Mouse (Mus musculus): ENCODE measurements around the gene T. TPM values are rescaled to one million over a fixed set of nuclear protein-coding genes. Genes with fewer than 3 reads are reported as not detected.

Gene T
- polyA plus RNA-seq, 1 experiment from 2014 or later: 0.12 TPM

DNA sequence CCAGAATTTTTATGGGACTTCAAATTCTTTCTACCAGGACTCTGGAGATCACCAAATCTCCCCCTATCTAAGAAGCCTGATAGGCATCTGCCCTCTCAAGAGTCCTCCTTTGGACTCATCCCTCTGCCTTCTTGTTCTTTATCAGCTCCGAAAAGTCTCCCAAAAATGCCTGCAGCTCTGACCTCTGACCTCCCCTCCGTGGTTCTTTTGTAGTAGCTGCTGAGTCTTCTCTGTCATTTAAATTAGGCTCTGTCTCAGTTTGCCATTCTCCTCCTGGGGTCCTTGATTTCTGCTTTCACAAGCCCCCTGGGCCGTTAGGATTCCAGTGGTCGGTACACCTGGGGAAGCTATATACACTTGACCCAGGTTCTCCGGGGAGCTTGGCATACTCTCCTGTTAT is 4.3 kb upstream of the T start:
- no peak overlapping the region for H3K4me2 ChIP-seq (replicated peaks; ENCODE audit: low read depth)
- ATAC-seq: no peak
- no peaks in the 10 kb centered on the region for H3K4me1 ChIP-seq (replicated peaks; ENCODE audit: control insufficient read depth, insufficient read depth, low read length)
- no peak overlapping the region for H3K27ac ChIP-seq (ENCODE audit: low read depth, low read length)
- no peak overlapping the region for H3K9ac ChIP-seq (ENCODE audit: low read depth, low read length)
- no peaks in the 10 kb centered on the region for H3K9me3 ChIP-seq (ENCODE audit: control insufficient read depth)
- TF ChIP-seq CTCF (IDR thresholded peaks at IDR 0.05; ENCODE audit: low read depth): no peak
- H3K36me3 ChIP-seq (ENCODE audit: control insufficient read depth, insufficient read depth): no peaks in the 10 kb centered on the region
- no peak overlapping the region for H3K4me3 ChIP-seq (ENCODE audit: low read depth, low read length)
- 4% methylated on average over 5 of the region's 5 CpGs for WGBS
- peaks cover 72% of the 10 kb centered on the region for H3K27me3 ChIP-seq (replicated peaks; ENCODE audit: control insufficient read depth, insufficient read depth, low read length)

DNA sequence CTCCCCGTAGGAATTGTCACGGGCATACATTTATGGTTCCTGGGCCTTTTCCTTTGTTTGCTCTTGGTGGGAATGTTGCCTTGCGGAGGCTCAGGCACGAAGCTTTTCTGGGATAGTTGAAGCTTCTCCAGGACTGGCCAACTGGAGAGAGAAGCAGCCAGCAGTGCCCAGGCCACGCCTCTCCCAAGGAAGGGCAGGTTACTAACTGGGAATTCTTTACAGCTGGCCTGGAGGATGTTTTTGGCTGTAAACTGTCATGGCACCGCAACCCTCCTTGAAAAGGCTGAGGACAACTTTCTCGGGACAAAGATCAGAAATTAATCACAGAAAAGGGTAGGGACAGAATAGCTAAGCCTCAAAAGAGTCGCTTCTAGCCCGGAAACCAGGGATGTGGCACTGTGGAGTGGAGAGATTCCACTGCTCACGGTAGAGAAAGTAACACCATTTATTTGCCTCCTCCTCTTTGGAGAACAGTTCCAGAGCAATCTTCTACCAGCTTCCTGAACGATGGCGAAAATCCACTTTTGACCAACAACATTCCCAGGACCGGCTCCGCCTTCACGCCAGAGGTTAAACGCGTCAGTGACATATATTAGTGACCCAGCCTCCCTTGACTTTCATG is 1.9 kb upstream of the T start:
- Histone ChIP-seq H3K27ac (ENCODE audit: low read depth, low read length) (no peak overlapping the region), H3K9me3 (ENCODE audit: control insufficient read depth) (no peaks in the 10 kb centered on the region), H3K4me3 (ENCODE audit: low read depth, low read length) (no peak overlapping the region), H3K4me1 (replicated peaks; ENCODE audit: control insufficient read depth, insufficient read depth, low read length) (no peaks in the 10 kb centered on the region), H3K36me3 (ENCODE audit: control insufficient read depth, insufficient read depth) (no peaks in the 10 kb centered on the region), H3K4me2 (replicated peaks; ENCODE audit: low read depth) (no peak overlapping the region), H3K27me3 (replicated peaks; ENCODE audit: control insufficient read depth, insufficient read depth, low read length) (peaks cover 90% of the 10 kb centered on the region), H3K9ac (ENCODE audit: low read depth, low read length) (no peak overlapping the region)
- no peak for TF ChIP-seq CTCF (IDR thresholded peaks at IDR 0.05; ENCODE audit: low read depth)
- ATAC-seq: no peak
- 2% methylated on average over 17 of the region's 17 CpGs for WGBS

DNA sequence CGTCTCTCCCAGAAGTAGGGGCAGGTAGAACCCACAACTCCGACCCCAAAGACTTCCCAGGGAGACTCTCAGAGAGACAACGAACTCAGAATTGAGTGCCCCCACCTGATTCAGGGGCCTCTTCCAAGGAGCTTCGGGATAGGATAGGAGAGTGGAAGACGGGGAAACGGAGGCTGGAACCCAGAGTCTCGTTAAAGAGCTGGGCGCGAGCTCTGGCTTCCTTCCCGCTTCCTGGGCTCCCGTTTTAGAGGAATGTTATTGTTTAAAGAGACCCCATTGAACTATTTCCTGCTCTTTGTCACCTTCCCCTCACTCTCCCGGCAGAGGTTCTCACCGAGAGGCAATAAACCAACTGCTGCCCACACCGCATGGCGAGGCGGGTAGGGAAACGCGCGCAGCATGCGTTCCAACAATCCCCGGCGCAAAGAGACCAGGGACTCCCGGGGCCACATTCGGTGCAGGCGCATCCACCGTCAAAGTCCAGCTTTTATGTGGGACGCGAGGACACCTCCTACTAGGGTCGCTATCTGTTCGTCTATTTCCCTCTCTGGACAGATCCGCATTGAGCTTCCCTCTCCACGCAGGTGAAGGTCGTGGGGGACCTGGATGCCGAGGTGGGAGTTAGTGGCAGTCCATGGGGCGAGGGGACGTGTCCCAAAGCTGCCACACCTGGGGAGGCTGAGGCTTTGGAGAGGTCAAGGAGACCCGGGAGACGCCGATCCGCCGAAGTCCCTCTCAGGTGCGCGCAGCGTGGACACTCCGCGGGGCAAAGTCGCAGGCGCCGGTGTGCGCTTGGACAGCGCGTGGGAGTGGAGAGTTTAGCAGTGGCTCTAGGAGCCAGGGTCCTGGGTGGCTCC is 874 bp upstream of the T start:
- H3K27ac ChIP-seq (ENCODE audit: low read depth, low read length): no peak overlapping the region
- no peak for TF ChIP-seq CTCF (IDR thresholded peaks at IDR 0.05; ENCODE audit: low read depth)
- H3K4me2 ChIP-seq (replicated peaks; ENCODE audit: low read depth): no peak overlapping the region
- ATAC-seq: no peak
- no peak overlapping the region for H3K9ac ChIP-seq (ENCODE audit: low read depth, low read length)
- H3K4me3 ChIP-seq (ENCODE audit: low read depth, low read length): no peak overlapping the region
- H3K9me3 ChIP-seq (ENCODE audit: control insufficient read depth): no peaks in the 10 kb centered on the region
- no peaks in the 10 kb centered on the region for H3K36me3 ChIP-seq (ENCODE audit: control insufficient read depth, insufficient read depth)
- peaks cover 89% of the 10 kb centered on the region for H3K27me3 ChIP-seq (replicated peaks; ENCODE audit: control insufficient read depth, insufficient read depth, low read length)
- H3K4me1 ChIP-seq (replicated peaks; ENCODE audit: control insufficient read depth, insufficient read depth, low read length): no peaks in the 10 kb centered on the region
- 1% methylated on average over 52 of the region's 52 CpGs for WGBS

DNA sequence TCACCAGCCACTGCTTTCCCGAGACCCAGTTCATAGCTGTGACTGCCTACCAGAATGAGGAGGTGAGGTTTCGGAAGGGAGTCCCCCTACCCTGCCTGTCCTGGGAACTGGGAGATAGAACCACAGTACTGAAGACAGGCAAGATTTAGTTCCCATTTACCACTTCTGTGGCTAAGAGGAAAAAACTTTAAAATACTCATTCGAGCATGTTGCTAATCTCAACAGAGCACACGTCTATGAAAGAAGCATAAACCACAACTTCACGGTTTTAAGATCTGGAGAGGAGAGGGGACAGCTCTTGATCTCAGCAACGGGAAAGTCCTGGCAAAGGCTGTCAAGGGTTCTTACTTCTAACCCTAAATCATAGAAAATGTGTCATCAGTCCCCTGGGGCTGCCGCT is 2.0 kb downstream of the T start:
- no peaks in the 10 kb centered on the region for H3K36me3 ChIP-seq (ENCODE audit: control insufficient read depth, insufficient read depth)
- H3K9ac ChIP-seq (ENCODE audit: low read depth, low read length): no peak overlapping the region
- peaks cover 65% of the 10 kb centered on the region for H3K27me3 ChIP-seq (replicated peaks; ENCODE audit: control insufficient read depth, insufficient read depth, low read length)
- H3K4me1 ChIP-seq (replicated peaks; ENCODE audit: control insufficient read depth, insufficient read depth, low read length): no peaks in the 10 kb centered on the region
- no peaks in the 10 kb centered on the region for H3K9me3 ChIP-seq (ENCODE audit: control insufficient read depth)
- no peak overlapping the region for H3K4me2 ChIP-seq (replicated peaks; ENCODE audit: low read depth)
- 57% methylated on average over 7 of the region's 7 CpGs for WGBS
- TF ChIP-seq CTCF (IDR thresholded peaks at IDR 0.05; ENCODE audit: low read depth): no peak
- ATAC-seq: no peak
- H3K27ac ChIP-seq (ENCODE audit: low read depth, low read length): no peak overlapping the region
- no peak overlapping the region for H3K4me3 ChIP-seq (ENCODE audit: low read depth, low read length)

DNA sequence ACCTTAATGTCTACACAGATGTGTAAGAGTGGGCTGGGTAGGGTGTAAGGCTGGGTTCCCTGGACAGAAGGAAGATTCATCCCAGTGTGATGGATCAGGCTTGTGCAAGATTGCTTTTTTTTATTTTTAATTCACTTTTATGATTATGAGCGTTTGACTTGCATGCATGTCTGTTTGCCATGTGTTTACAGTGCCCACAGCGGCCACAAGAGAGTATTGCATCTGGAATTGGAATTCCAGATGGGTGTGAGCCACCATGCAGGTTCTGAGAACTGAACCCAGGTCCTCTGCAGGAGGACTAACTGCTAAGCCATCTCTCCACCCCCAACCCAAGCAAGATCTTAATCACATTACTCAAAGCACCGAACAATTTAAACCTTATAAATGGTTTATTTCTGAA is 9.8 kb downstream of the T start:
- Histone ChIP-seq H3K9ac (ENCODE audit: low read depth, low read length) (no peak overlapping the region), H3K36me3 (ENCODE audit: control insufficient read depth, insufficient read depth) (no peaks in the 10 kb centered on the region), H3K4me2 (replicated peaks; ENCODE audit: low read depth) (no peak overlapping the region), H3K9me3 (ENCODE audit: control insufficient read depth) (no peaks in the 10 kb centered on the region), H3K27me3 (replicated peaks; ENCODE audit: control insufficient read depth, insufficient read depth, low read length) (0 out of 2 replicates have a peak, but pooled peaks cover 2% of the 10 kb centered on the region), H3K27ac (ENCODE audit: low read depth, low read length) (no peak overlapping the region), H3K4me1 (replicated peaks; ENCODE audit: control insufficient read depth, insufficient read depth, low read length) (no peaks in the 10 kb centered on the region), H3K4me3 (ENCODE audit: low read depth, low read length) (no peak overlapping the region)
- WGBS: 54% methylated on average over 3 of the region's 3 CpGs
- no peak for ATAC-seq
- peak; percentile 53 for TF ChIP-seq CTCF (IDR thresholded peaks at IDR 0.05; ENCODE audit: low read depth)

DNA sequence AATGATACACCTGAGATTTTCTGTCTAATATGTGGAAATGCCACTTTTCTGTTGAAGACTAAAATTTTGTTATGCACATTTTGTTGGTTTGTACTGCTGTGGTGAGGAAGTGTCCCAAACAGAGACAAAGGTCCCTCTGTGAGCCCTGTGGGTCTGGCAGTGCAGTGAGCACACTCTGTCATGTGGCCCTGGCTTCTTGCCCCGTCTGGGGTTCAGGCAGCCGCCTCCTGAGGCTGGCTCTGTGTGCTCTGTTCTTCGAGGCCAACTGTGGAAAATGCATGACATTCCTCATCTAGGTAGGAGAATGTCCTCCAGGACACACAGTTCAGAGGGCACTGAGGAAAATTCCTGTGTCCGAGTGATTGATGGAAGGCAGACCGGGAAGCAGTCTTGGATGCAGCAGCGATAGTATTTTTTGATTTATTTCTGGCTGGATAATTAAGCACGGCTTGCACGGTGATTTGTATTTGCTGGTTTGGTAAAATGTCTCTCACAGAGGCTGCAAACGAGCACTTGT is 13.5 kb downstream of the T start:
- Histone ChIP-seq H3K4me2 (replicated peaks; ENCODE audit: low read depth) (no peak overlapping the region), H3K27me3 (replicated peaks; ENCODE audit: control insufficient read depth, insufficient read depth, low read length) (no peaks in the 10 kb centered on the region), H3K4me3 (ENCODE audit: low read depth, low read length) (no peak overlapping the region), H3K9me3 (ENCODE audit: control insufficient read depth) (no peaks in the 10 kb centered on the region), H3K4me1 (replicated peaks; ENCODE audit: control insufficient read depth, insufficient read depth, low read length) (no peaks in the 10 kb centered on the region), H3K36me3 (ENCODE audit: control insufficient read depth, insufficient read depth) (no peaks in the 10 kb centered on the region), H3K9ac (ENCODE audit: low read depth, low read length) (no peak overlapping the region), H3K27ac (ENCODE audit: low read depth, low read length) (no peak overlapping the region)
- TF ChIP-seq CTCF (IDR thresholded peaks at IDR 0.05; ENCODE audit: low read depth): no peak
- 33% methylated on average over 9 of the region's 9 CpGs for WGBS
- ATAC-seq: no peak
